Mouse (Mus musculus): ENCODE results near the gene Syt17.

Syt17 gene

DNA sequence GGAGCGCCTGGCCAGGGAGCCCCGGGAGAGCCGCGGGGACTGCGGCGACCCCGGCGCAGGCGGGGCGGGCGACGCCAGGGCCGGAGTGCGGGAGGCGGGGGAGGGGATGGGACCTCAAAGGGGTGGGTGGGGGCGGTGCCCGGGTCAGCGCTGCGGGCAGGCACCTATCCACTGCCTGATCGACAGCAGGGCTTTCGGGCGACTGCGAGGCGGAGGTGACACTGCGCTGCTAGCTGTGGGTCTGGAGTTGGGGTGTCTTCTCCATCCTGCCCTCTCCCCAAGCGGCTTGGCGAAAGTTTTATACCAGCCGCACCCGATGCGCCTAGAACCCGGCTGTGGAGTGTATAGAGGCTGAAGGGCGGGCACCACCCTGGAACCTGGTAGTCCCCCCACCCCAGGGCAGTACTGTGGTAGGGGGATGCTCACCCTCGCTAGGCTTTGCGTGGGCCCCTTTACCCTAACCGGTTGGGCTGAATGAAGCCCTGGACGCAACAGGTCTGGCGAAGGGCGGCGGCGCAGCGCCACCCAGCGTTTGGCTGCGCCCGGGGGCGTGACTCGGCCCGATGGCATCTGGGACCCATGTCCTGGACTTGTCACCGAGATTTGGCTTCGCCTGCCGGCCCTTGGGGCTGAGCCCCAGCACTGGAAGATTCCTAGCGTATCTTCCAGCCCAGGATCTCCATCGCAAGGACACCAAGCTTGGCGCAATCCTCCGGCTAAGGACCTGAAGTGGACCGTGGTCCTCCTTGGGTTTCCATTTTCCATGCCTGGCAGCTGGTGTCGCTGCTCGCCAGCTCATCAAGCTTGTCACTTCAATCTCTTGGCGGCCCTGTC lies at the start of gene Syt17:
Gene Syt17 (minus strand): TSS at position 89 of the 834 bp plus-strand sequence.
- peak; percentile 70 for DNase-seq (ENCODE audit: low spot score)

- peak; percentile 20 for DNase-seq (ENCODE audit: low spot score)
These were observed 47.0 kb upstream of the Syt17 start for GRCm38 (mm10) chr7:118494892-118495579.

DNA sequence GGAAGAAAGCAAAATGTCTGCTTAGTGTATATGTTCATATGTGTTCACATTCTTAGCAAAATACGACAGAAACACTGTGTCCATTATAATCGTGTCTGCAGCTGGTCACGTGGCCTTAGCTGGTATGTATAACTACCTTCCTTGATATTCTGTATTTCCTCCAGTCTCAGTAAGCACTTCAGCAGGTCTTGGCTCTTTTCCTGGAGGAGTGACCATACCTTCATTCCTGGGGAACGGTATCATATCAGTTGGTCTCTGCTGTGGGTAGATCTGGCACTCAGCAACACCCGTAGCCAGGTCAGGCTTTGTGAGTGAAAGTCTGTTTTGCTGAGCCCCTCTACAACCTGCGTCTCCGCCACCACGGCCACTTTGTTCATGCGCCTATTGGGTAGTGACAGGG lies 45.9 kb upstream of the Syt17 start:
- DNase-seq (ENCODE audit: low spot score), result no peak

- peak; percentile 86 for DNase-seq (ENCODE audit: low spot score)
These were observed 43.6 kb upstream of the Syt17 start, which contains the start of gene Itpripl2 for GRCm38 (mm10) chr7:118491431-118492147. Itpripl2 (minus strand) TSS chr7:118491975.

- DNase-seq (ENCODE audit: low spot score), result peak; percentile 16
These were observed 42.8 kb upstream of the Syt17 start for GRCm38 (mm10) chr7:118490666-118491430.

- no peak for DNase-seq (ENCODE audit: low spot score)
These were observed 42.0 kb upstream of the Syt17 start for GRCm38 (mm10) chr7:118489706-118490665.

DNA sequence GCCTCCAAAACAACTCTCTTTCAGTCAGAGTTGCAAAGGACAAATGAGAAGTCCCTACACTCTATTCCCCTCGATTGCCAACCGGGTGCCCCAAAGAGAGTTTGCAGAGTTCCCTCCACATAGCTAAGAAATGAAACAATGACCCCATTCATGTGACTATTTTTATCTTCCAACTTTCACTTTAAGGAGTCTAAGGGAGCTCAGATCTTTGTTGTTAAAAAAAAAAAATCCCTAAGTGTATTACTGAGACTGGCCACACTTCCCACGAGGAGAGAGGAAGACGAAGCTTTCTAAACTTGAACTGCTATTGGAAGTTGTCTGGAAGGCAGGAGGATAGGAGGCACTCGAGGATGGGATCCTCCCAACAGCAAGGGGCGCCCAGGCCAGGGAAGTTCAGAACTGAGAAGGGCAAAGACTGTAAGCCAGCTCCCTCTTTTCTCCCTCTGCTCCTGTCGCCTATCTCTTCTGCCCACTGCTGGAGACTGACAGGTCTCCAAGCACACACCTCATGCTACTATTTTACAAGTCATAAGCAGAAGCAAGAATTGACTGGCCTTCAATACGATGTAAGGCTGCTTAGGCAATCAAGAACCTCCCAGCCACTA lies 40.1 kb upstream of the Syt17 start:
- no peak for DNase-seq (ENCODE audit: low spot score)

- no peak for DNase-seq (ENCODE audit: low spot score)
These were observed 38.9 kb upstream of the Syt17 start for GRCm38 (mm10) chr7:118486917-118487316.

DNA sequence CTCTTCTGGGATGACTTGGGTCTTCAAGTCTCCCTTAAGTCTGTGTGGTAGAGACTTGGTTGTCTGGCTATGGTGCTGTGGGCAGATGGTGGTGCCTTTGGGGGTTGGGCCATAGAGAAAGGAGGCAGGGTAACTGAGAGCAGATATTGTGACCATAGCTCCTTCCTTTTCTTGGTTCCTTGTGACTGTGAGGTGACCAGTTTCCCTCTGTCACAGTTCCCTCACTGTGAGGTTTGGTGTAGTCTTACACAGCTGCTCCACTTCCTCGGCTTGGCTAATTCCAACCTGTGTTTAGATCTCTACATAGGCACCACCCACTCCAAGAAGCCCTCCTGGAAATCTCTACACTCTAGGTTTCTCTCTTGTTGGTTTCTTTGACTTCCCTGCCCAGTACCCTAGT lies 36.0 kb upstream of the Syt17 start:
- DNase-seq (ENCODE audit: low spot score), result no peak

DNA sequence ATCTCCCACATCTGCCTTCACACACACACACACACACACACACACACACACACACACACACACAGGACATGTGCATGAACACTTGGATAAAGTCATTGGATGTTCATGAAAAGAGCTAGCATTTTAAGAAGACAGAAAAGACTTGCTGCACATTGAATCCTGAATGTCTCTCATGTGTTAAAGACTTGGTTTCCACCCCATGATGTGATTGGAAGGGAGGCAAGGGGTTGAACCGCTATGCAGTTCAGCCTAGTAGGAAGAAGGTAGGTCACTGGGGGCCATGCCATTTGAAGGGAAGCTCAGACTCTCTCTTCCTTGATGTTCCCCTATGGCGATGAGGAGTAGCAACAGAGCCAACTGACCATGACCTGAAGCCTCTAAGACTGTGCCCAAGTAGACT lies 34.0 kb upstream of the Syt17 start:
- no peak for DNase-seq (ENCODE audit: low spot score)

GRCm38 (mm10) chr7:118481047-118481810 lies 33.2 kb upstream of the Syt17 start:
- DNase-seq (ENCODE audit: low spot score), result no peak

DNA sequence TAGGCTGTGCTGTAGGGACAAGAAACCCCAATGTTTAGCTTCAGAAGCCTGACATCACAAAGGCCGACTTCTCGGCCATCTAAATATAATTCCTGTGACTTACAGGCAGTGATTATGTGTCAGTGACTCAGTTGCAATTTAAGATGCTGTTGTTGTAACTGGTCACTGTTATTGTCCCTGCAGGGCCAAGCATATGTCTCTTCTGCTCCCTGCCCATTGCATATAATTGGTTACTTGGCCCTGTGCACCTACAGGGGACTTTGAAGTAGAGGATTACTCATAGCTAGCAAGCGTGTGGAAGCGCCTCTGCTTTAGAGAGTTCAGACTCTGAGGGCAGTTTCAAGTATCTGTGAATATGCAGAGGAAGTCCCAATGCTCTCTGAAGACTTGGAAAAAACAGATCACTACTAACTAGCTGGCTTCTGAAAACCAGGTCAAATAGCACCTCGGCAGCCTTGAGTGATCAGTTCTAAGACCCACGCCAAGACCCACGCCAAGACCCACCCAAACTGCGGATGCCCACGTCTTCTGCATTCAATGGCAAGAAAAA lies 32.2 kb upstream of the Syt17 start:
- DNase-seq (ENCODE audit: low spot score), result no peak

DNA sequence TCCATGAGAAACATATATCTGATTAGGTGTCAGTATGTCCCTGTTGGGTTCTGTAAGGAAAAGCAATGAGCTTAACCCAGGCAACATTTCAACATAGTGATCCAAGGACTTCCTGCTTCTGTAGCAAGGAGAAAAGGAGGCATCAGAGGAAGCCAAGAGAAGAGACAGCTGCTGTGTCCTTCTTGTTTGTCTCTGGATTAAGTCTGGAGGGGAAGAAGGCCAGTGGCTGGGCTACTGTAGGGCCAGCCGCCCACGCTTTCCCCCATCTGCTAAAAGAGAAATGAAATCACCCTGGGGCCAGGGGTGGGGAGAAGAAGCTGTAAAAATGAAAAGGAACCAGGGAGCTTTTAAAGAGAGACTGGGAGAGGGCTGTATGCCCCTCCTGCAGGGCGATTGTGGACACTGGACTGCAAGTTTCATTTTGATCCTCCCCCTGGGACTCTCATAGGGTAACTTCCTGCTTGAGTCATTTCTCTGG lies 30.9 kb upstream of the Syt17 start:
- peak; percentile 65 for DNase-seq (ENCODE audit: low spot score)

- DNase-seq (ENCODE audit: low spot score), result no peak
These were observed 28.4 kb upstream of the Syt17 start for GRCm38 (mm10) chr7:118476428-118476827.

GRCm38 (mm10) chr7:118475008-118475705 lies 27.1 kb upstream of the Syt17 start:
- DNase-seq (ENCODE audit: low spot score), result no peak

GRCm38 (mm10) chr7:118472886-118473285 lies 24.9 kb upstream of the Syt17 start:
- DNase-seq (ENCODE audit: low spot score), result no peak

DNA sequence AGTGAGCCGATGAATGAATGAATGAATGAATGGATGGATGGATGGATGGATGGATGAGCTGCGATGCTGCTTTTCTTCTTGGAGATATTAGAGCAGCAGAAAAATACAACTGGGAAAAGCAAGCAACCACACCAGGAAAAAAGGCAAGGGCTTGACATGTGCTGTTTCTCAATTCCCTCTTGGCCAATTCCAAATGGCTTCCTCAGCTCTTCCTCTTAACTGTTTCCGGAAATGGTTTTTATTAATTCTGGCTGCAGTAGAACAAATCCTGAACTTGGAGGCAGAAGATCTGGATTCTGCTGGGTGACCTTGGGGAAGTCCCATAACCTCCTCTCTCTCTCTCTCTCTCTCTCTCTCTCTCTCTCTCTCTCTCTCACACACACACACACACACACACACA lies 20.0 kb upstream of the Syt17 start:
- DNase-seq (ENCODE audit: low spot score), result no peak

GRCm38 (mm10) chr7:118464432-118464831 lies 16.4 kb upstream of the Syt17 start:
- DNase-seq (ENCODE audit: low spot score), result peak; percentile 25

All from urinary bladder, postnatal 14 days (tissue).